Mouse (Mus musculus) intestine, embryonic 15.5 days (tissue): ENCODE results near the gene Lrrc8c. TPM values are rescaled to one million over a fixed set of nuclear protein-coding genes. Genes with fewer than 3 reads are reported as not detected.
A peak's percentile ranks its signal among the peaks of the same experiment; 100 is the strongest.
"Not testable (repeated sequence)": the region's sequence is repeated elsewhere in the genome, so short reads cannot be mapped to it uniquely, and the experiment has no call there.

Source experiments
- ATAC-seq: fragments of 200-750 bp; cut with Nextera tagmentation; 2 replicates; pipeline ENCODE4 v1.8.0; 2017; ENCODE audit warnings: moderate TSS enrichment, moderate library complexity
- H3K27ac ChIP-seq: fragments of 300-500 bp; sonication (generic); 2 replicates; pipeline ENCODE4 v1.5.1; 2015; ENCODE audit warnings: mild to moderate bottlenecking, inconsistent platforms
- H3K27me3 ChIP-seq: fragments of 300-500 bp; sonication (generic); replicated peaks from 2 replicates; pipeline ENCODE4 v1.6.1; 2015; ENCODE audit warnings: inconsistent platforms
- H3K36me3 ChIP-seq: fragments of 300-500 bp; sonication (generic); 2 replicates; pipeline ENCODE4 v1.6.1; 2015; ENCODE audit warnings: inconsistent platforms
- H3K4me1 ChIP-seq: fragments of 300-500 bp; sonication (generic); replicated peaks from 2 replicates; pipeline ENCODE4 v1.6.1; 2015; ENCODE audit warnings: inconsistent platforms
- H3K4me2 ChIP-seq: fragments of 300-500 bp; sonication (generic); replicated peaks from 2 replicates; pipeline ENCODE4 v1.6.1; 2015; ENCODE audit warnings: mild to moderate bottlenecking, inconsistent platforms
- H3K4me3 ChIP-seq: fragments of 300-500 bp; sonication (generic); replicated peaks from 2 replicates; pipeline ENCODE4 v1.5.1; 2015; ENCODE audit warnings: inconsistent platforms
- H3K9ac ChIP-seq: fragments of 300-500 bp; sonication (generic); 2 replicates; pipeline ENCODE4 v1.6.1; 2015; ENCODE audit warnings: inconsistent platforms
- H3K9me3 ChIP-seq: fragments of 300-500 bp; sonication (generic); 2 replicates; pipeline ENCODE4 v1.6.1; 2016; ENCODE audit warnings: inconsistent platforms
- WGBS: fragments of 180-500 bp; shearing (Covaris S2); methylation state at CpG from one replicate; pipeline ENCODE4 v1.1.7; 2015; 5-methylcytosine and 5-hydroxymethylcytosine counted together
- polyA plus RNA-seq: library from polyadenylated mRNA; unstranded; fragments of >200 nt; fragmentation: Nextera tagmentation; extraction: Ambion mirVana; gene quantifications from 2 replicates; pipeline ENCODE4 v1.2.1, GENCODE M21; 2015

Gene Lrrc8c
- polyA plus RNA-seq, 1 experiment from 2014 or later, result 15.0 TPM

GRCm38 (mm10) chr5:105635576-105635975 lies 116.4 kb downstream of the Lrrc8c start:
- no peak for ATAC-seq
- no peaks in the 10 kb centered on the region for H3K27me3 ChIP-seq
- 81% methylated on average over 6 of the region's 6 CpGs for WGBS
- H3K27ac ChIP-seq, result no peak overlapping the region
- H3K4me3 ChIP-seq, result no peak overlapping the region
- no peaks in the 10 kb centered on the region; the same call in 1 of the 2 replicates for H3K4me1 ChIP-seq
- no peaks in the 10 kb centered on the region for H3K36me3 ChIP-seq
- H3K4me2 ChIP-seq, result no peak overlapping the region
- no peak overlapping the region for H3K9ac ChIP-seq
- no peaks in the 10 kb centered on the region for H3K9me3 ChIP-seq

DNA sequence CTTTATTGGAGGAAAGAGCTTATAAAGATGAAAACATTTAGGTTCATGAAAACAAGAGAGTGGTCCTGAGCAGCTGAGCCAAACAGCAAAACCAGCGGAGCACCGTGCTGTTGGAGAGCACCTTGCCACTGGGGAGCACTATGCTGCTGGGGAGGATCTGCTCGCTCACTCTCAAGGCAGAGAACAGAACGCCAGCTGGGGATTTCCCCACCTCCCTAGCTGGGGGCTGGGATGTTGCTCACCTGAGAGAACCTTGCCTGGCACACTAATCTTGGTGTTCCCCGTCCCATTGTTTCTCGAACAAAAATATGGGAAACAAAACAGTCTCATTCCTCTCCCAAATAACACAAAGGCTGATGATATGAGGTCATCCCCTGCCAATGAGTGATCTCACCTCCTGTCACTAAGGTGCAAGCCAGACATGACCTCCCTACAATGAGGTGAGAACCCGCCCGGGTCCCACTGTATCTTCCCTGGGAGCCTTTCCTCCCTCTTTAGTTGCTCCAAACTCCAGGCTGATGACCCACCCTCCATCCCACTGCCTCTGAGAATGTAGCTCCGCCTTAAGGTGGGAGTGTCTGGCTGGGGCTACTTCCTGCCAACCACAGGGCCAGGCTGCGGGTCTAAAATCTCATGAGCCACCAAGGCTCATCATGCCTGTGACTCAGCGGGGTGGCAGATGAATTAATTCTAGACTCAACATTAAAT lies 117.5 kb downstream of the Lrrc8c start:
- H3K36me3 ChIP-seq, result no peaks in the 10 kb centered on the region
- H3K9me3 ChIP-seq, result no peaks in the 10 kb centered on the region
- no peak overlapping the region for H3K27ac ChIP-seq
- no peaks in the 10 kb centered on the region for H3K27me3 ChIP-seq
- no peak overlapping the region for H3K4me3 ChIP-seq
- ATAC-seq, result no peak
- no peaks in the 10 kb centered on the region; the same call in 1 of the 2 replicates for H3K4me1 ChIP-seq
- no peak overlapping the region for H3K9ac ChIP-seq
- no peak overlapping the region for H3K4me2 ChIP-seq
- WGBS, result 83% methylated on average over 11 of the region's 11 CpGs

- ATAC-seq, H3K9ac ChIP-seq: not testable (repeated sequence)
- 87% methylated on average over 2 of the region's 2 CpGs for WGBS
Measured at GRCm38 (mm10) chr5:105638266-105638665, 119.1 kb downstream of the Lrrc8c start.

GRCm38 (mm10) chr5:105638916-105639315 lies 119.7 kb downstream of the Lrrc8c start:
- Histone ChIP-seq H3K4me1 (no peaks in the 10 kb centered on the region; the same call in 1 of the 2 replicates), H3K27ac (no peak overlapping the region), H3K4me2 (no peak overlapping the region), H3K9ac (no peak overlapping the region), H3K4me3 (no peak overlapping the region), H3K27me3 (no peaks in the 10 kb centered on the region), H3K36me3 (no peaks in the 10 kb centered on the region), H3K9me3 (no peaks in the 10 kb centered on the region)
- ATAC-seq, result no peak
- 82% methylated on average over 6 of the region's 6 CpGs for WGBS

More at GRCm38 (mm10) chr5:105638266-105638665, 119.1 kb downstream of the Lrrc8c start:
- H3K4me3 ChIP-seq, H3K27me3 ChIP-seq, H3K9me3 ChIP-seq, H3K4me1 ChIP-seq, H3K36me3 ChIP-seq, H3K27ac ChIP-seq, H3K4me2 ChIP-seq: not testable (repeated sequence)

- 95% methylated on average over 11 of the region's 11 CpGs for WGBS
- H3K9me3 ChIP-seq, result no peaks in the 10 kb centered on the region
- no peaks in the 10 kb centered on the region; the same call in 1 of the 2 replicates for H3K4me1 ChIP-seq
- H3K4me3 ChIP-seq, result no peak overlapping the region
- no peaks in the 10 kb centered on the region for H3K36me3 ChIP-seq
- H3K27ac ChIP-seq, result no peak overlapping the region
- ATAC-seq, result no peak
- H3K9ac ChIP-seq, result no peak overlapping the region
- H3K27me3 ChIP-seq, result no peaks in the 10 kb centered on the region
- no peak overlapping the region for H3K4me2 ChIP-seq
Measured at GRCm38 (mm10) chr5:105639363-105639762, 120.2 kb downstream of the Lrrc8c start.

- H3K4me3 ChIP-seq, result no peak overlapping the region
- H3K27ac ChIP-seq, result no peak overlapping the region
- H3K9me3 ChIP-seq, result no peaks in the 10 kb centered on the region
- 74% methylated on average over 5 of the region's 5 CpGs for WGBS
- no peaks in the 10 kb centered on the region for H3K27me3 ChIP-seq
- no peaks in the 10 kb centered on the region for H3K36me3 ChIP-seq
- H3K4me2 ChIP-seq, result no peak overlapping the region
- H3K9ac ChIP-seq, result no peak overlapping the region
- ATAC-seq, result no peak
- no peaks in the 10 kb centered on the region for H3K4me1 ChIP-seq
Measured at GRCm38 (mm10) chr5:105642517-105642916, 123.3 kb downstream of the Lrrc8c start.

GRCm38 (mm10) chr5:105643276-105643675 lies 124.1 kb downstream of the Lrrc8c start:
- no peaks in the 10 kb centered on the region for H3K4me1 ChIP-seq
- 80% methylated on average over 8 of the region's 8 CpGs for WGBS
- no peak overlapping the region for H3K27ac ChIP-seq
- H3K36me3 ChIP-seq, result no peaks in the 10 kb centered on the region
- no peaks in the 10 kb centered on the region for H3K9me3 ChIP-seq
- H3K9ac ChIP-seq, result no peak overlapping the region
- H3K27me3 ChIP-seq, result no peaks in the 10 kb centered on the region
- H3K4me3 ChIP-seq, result no peak overlapping the region
- no peak overlapping the region for H3K4me2 ChIP-seq
- no peak for ATAC-seq

- no peak overlapping the region for H3K9ac ChIP-seq
- H3K9me3 ChIP-seq, result no peaks in the 10 kb centered on the region
- no peaks in the 10 kb centered on the region for H3K36me3 ChIP-seq
- H3K27me3 ChIP-seq, result no peaks in the 10 kb centered on the region
- no peak for ATAC-seq
- no peak overlapping the region for H3K4me2 ChIP-seq
- 85% methylated on average over 6 of the region's 6 CpGs for WGBS
- no peak overlapping the region for H3K27ac ChIP-seq
- 0 out of 2 replicates have a peak, but pooled peaks cover 3% of the 10 kb centered on the region for H3K4me1 ChIP-seq
- no peak overlapping the region for H3K4me3 ChIP-seq
Measured at GRCm38 (mm10) chr5:105644195-105644594, 125.0 kb downstream of the Lrrc8c start.

GRCm38 (mm10) chr5:105647094-105647493 lies 127.9 kb downstream of the Lrrc8c start:
- no peaks in the 10 kb centered on the region for H3K9me3 ChIP-seq
- H3K4me3 ChIP-seq, result no peak overlapping the region
- WGBS, result 87% methylated on average over 7 of the region's 7 CpGs
- H3K27me3 ChIP-seq, result no peaks in the 10 kb centered on the region
- H3K4me2 ChIP-seq, result no peak overlapping the region
- no peak overlapping the region for H3K9ac ChIP-seq
- peaks cover 12% of the 10 kb centered on the region; the same call in 1 of the 2 replicates for H3K4me1 ChIP-seq
- no peak overlapping the region for H3K27ac ChIP-seq
- no peaks in the 10 kb centered on the region for H3K36me3 ChIP-seq
- no peak for ATAC-seq

DNA sequence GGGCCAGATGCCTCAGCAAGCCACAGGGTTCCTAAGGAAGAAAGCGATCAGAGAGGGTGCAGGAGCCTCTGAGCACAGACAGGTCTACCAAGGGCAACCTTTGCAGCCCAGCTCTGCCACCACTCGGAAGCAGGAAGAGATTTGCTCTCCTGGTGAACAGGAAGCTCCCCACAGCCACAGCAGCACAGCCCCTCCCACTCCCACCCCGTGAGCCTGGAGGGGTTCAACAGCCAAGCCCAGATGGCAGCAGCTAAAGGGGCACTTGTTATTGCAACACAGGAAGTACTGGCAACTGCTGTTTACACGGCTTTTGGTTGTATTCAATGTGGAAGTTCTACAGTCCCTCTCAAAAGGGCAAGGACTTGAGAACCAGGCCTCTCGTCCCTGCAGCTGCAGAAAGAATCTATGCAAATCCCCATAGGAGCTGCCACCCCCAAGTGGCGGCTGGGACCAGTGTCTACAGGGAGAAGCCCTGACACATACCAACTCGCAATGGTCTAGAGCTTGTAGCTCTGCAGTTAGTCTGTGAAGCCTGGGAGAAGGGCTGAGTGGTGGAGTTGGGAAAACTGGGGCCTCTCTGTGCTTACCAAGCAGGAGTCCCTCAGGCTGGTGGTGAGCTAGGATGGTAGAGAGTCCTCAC lies 129.6 kb downstream of the Lrrc8c start:
- 40% methylated on average over 7 of the region's 7 CpGs for WGBS
- Histone ChIP-seq H3K4me3 (no peak overlapping the region), H3K4me1 (peaks cover 12% of the 10 kb centered on the region; the same call in 1 of the 2 replicates), H3K4me2 (no peak overlapping the region), H3K36me3 (no peaks in the 10 kb centered on the region), H3K27ac (peak overlapping the region; percentile 23; the same call in 1 of the 2 replicates), H3K9ac (no peak overlapping the region), H3K9me3 (no peaks in the 10 kb centered on the region), H3K27me3 (no peaks in the 10 kb centered on the region)
- ATAC-seq, result 0 out of 2 replicates have a peak, but pooled peaks have one; percentile 39

GRCm38 (mm10) chr5:105649514-105650001 lies 130.4 kb downstream of the Lrrc8c start:
- WGBS, result 86% methylated on average over 10 of the region's 10 CpGs
- peaks cover 12% of the 10 kb centered on the region; the same call in 1 of the 2 replicates for H3K4me1 ChIP-seq
- H3K36me3 ChIP-seq, result no peaks in the 10 kb centered on the region
- H3K9me3 ChIP-seq, result no peaks in the 10 kb centered on the region
- 0 out of 2 replicates have a peak overlapping the region, but pooled peaks have one; percentile 23 for H3K27ac ChIP-seq
- H3K9ac ChIP-seq, result no peak overlapping the region
- no peak for ATAC-seq
- H3K4me2 ChIP-seq, result no peak overlapping the region
- no peak overlapping the region for H3K4me3 ChIP-seq
- no peaks in the 10 kb centered on the region for H3K27me3 ChIP-seq

DNA sequence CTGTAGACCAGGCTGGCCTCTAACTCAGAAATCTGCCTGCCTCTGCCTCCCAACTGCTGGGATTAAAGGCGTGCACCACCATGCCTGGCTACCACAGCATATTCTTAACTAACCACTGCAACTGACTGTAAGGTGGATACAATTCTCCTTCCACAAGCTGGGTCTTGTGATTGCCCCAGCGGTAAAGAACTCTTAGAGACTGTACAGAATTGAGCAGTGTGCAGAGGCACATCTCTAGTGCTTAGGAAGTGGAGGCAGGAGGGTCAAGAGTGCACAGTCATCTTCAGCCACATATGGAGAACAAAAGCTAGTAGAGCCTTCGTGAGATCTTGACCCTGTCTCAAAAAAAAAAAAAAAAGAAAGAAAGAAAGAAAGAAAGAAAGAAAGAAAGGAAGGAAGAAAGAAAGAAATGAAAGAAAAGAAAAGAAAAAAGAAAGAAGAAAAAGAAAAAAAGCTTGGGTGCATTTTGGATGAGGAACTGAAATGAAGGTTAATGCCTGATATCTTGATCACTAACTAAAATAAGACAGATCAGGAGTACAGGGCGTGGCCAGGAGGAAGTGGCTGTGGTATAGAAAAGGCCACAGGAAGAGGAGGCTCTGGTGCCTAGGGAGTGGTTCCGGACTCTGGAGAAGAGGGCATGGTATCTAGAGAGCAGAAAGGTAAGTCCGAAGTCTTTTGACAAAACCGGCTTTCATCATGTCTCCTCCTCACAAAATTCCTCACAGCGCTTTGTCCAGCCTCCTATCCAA lies 131.7 kb downstream of the Lrrc8c start:
- no peak for ATAC-seq
- no peak overlapping the region for H3K9ac ChIP-seq
- peak overlapping the region; percentile 30; the same call in 1 of the 2 replicates for H3K4me2 ChIP-seq
- WGBS, result 85% methylated on average over 8 of the region's 8 CpGs
- H3K9me3 ChIP-seq, result no peaks in the 10 kb centered on the region
- no peaks in the 10 kb centered on the region for H3K27me3 ChIP-seq
- H3K36me3 ChIP-seq, result no peaks in the 10 kb centered on the region
- no peak overlapping the region for H3K27ac ChIP-seq
- peaks cover 12% of the 10 kb centered on the region; the same call in 1 of the 2 replicates for H3K4me1 ChIP-seq
- no peak overlapping the region for H3K4me3 ChIP-seq
